Mouse (Mus musculus) kidney, adult 2 months (tissue): Measurements from ENCODE around the gene Usp30.
A peak's percentile ranks its signal among the peaks of the same experiment; 100 is the strongest.

Experiments used
- CTCF ChIP-seq: fragments of 200-500 bp; conservative IDR thresholded peaks from 2 replicates; pipeline ENCODE4 v1.5.1; 2011; ENCODE audit warnings: low read depth, mild to moderate bottlenecking, control low read depth, low read length, moderate library complexity, mixed read lengths; ENCODE audit not compliant: insufficient read depth, insufficient read length
- POLR2A ChIP-seq: fragments of 200-500 bp; IDR thresholded peaks from one replicate; pipeline ENCODE4 v1.6.1; 2011; ENCODE audit warnings: low read depth, low read length, control low read depth

DNA sequence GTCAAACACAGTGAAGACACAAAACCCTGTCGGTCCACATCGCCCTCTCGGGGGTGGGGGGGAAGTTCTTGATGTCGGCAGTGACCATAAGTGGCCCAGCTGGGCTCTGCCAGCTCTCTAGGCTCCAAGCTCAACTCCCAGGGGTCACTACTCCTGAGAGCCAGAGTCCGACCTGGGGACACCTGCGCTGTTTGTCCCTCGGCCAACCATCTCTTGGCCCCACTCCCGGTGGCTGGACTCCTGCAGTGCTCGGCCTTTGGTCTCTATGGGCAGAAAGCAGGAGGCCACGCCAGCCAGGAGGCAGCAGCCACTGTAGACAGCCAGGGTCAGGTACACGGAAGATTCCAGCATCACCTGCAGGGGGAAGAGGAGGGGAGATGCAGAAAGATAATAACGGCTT lies 37.1 kb upstream of the Usp30 start:
- TF ChIP-seq CTCF = peak; percentile 37
- TF ChIP-seq POLR2A = peak; percentile 6
